ENCODE assay signal across 1 mouse cellular context in the genomic region with DNA sequence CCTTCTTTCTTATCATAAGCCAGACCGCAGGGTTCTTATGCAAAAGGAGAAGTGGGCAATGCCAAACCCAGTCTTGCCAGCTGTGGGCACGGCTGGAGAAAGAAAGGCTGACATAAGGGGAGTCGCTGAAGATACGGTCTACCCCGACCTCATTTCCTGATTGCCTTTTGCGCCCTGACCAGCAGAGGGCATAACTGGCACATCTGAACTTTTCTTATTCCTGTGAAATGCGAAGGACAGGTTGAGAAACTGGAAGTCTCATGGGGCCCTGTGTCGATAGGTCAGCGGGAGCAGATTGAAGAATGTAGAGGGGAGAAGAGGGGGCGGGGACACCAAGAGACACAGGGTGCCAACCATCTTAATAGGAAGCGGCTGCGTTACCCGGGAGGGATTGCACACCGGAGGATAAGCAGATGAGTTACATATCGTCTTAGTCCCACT.
TF ChIP-seq lines count a peak whose summit lies in the region.

No protein-coding gene starts in this region.

TF ChIP-seq in MEL, 35 proteins besides CTCF, POLR2A, EP300 and RAD21 (continued from another document):
- peak; percentile 83 for TF ChIP-seq ZC3H11A (IDR thresholded peaks at IDR 0.05; ENCODE audit: low read depth, low read length)
- TF ChIP-seq E2F4 (IDR thresholded peaks at IDR 0.05; ENCODE audit: borderline replicate concordance, low read depth, low read length) = no peak
- peak; percentile 59; the same call in 1 of the 2 replicates for TF ChIP-seq SIN3A (IDR thresholded peaks at IDR 0.05; ENCODE audit: low read length)
- TF ChIP-seq MYC (IDR thresholded peaks at IDR 0.05; ENCODE audit: low read depth, low read length) = no peak; the same call in 1 of the 2 replicates
- TF ChIP-seq GABPA (IDR thresholded peaks at IDR 0.05; ENCODE audit: low read depth, low read length) = no peak
- TF ChIP-seq POLR2AphosphoS5 (IDR thresholded peaks at IDR 0.05; ENCODE audit: borderline replicate concordance, low read depth, low read length) = no peak
